Mouse (Mus musculus): ENCODE measurements around the gene Rsph14.
"Not testable (repeated sequence)": the region's sequence is repeated elsewhere in the genome, so short reads cannot be mapped to it uniquely, and the experiment has no call there.

The Rsph14 gene

DNA sequence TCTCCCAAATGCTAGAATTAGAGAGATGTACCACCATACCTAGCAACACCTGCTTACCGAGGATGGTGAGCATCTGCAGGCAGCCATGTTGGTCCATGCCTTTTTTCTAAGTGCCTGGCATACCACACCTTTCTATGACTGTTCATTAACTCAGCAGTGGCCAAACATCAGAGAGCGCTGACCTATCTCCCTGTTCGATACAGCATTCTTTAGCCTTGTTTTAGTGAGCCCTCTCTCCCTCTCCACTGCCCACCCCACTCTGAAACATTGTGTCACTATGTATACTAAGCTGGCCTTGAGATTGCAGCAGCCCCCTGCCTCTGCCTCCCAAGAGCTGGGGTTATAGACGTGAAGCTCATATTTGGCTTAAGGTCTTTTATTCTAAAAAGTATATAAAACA lies 21.3 kb upstream of the Rsph14 start:
- no peak for DNase-seq (ENCODE audit: low spot score in 2 of 2)

DNA sequence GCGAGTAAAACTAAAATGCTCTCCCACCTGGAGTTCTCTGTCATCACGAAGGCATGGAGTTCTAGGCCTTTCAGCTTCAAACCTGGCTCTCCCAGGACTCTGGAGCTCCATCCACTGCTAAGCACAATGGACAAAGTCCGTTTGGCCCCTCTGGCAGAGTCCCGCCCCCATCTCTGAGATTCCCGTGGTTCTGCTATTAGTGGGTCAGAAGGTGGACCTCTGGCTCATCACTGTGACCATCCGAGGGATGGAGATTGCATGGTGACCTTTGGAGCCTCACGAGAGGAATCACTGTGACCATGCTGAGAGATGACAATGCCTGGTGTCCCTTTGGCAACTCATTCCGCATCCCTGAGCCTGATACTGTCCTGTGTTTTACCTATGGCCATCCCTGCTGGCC lies 20.5 kb upstream of the Rsph14 start:
- DNase-seq (ENCODE audit: low spot score in 2 of 2): no peak

- DNase-seq (ENCODE audit: low spot score in 2 of 2): no peak
These were observed 19.1 kb upstream of the Rsph14 start for GRCm38 (mm10) chr10:75051364-75052074.

DNA sequence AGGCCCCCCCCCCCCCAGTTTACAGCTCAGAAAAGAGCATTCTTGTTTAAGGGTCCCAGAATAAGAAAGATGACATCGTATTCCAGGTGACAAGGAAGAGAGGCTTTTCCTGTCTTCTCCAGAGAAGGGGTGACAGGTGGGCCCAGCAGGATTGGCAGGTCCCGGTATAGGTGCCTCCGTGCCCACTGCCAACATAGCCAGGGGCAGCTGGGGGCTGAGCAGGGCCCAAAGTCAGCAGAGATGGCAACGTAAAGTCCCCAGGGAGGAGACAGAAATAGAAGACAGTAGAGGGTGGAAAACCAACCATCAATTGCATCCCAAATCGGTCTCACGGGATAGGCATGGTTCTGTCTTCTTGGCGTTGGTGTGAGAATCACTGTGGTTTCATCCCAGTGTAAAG lies 16.3 kb upstream of the Rsph14 start:
- no peak for DNase-seq (ENCODE audit: low spot score in 2 of 2)

DNA sequence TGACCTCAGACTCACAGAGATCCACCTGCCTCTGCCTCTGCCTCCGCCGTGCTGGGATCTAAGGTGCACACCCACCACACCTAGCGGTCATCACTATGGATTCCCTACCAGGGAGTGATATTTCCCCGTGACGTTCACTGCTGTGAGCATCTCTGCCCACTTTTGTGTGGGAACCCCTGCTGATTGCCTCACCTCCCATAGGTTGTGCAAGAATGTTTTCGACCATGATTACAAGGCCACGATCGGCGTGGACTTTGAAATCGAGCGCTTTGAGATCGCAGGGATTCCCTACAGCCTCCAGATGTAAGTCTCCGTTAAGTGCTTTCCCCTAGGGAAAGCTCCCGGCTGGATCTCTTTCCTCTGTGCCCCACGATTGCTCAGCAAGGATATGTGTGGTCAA lies 13.4 kb upstream of the Rsph14 start:
- no peak for DNase-seq (ENCODE audit: low spot score in 2 of 2)

DNA sequence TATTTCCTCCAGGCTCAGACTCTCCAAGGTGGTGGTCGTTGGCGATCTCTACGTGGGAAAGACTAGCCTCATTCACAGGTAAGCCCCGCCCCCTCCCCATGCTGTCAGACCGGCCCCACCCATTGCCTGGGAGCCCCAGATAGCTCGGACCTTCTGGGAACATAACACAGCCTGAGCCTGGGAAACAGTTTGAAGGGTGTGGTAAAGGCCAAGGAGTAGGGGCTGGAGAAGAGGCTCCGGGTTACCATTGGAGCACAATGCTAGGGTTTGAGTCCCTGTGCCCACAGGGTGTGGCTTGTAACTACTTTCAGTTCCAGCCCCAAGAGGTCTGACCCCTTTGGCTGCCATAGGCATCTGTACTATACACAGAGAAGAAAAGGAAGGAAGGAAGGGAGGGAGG lies 12.1 kb upstream of the Rsph14 start:
- no peak for DNase-seq (ENCODE audit: low spot score in 2 of 2)

- not testable (repeated sequence) for DNase-seq (ENCODE audit: low spot score in 2 of 2)
These were observed 9.7 kb upstream of the Rsph14 start for GRCm38 (mm10) chr10:75042060-75042459.

- peak; percentile 96 to 100 for DNase-seq (ENCODE audit: low spot score in 2 of 2)
These were observed 4.5 kb upstream of the Rsph14 start, which contains the start of gene Rab36 for GRCm38 (mm10) chr10:75036883-75037379. Gene Rab36, plus strand, starts transcription at chr10:75037058.

DNA sequence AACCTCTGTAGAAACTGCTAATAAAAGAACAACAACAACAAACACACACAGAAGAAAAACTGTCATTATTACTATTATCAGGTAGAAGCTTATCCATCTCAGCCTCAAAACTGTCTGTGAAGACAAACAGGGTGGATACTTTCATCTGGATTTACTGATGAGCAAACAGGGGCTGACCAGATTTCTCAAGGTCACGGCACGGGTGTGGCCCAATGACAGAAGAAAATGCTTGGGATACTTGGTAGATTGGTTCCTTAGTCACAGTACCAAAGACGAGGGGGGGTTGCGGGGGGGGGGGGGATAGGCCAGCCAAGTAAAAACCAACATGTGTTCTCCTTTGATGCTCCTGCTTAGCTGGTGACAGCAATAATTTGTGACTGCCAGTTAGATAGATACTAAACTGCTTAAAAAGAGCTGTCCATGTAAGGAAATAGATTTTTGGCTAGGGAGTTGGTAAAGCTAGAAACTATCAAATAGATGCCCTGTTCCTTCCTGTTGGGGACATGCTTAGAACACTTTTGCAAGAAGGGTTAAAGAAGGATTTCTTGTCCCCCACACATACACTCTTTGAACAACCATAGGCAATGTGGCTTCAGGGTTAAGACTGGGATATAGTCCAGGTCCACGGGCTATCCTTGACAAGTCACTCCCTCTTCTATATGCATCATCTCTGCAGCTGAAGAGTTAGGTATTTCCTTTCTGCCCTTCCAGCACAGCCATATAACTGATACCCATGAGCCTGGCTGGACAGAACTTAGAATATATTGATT lies 856 bp downstream of the Rsph14 start:
- DNase-seq (ENCODE audit: low spot score in 2 of 2): no peak

- no peak for DNase-seq (ENCODE audit: low spot score in 2 of 2)
These were observed 2.2 kb downstream of the Rsph14 start for GRCm38 (mm10) chr10:75030234-75030633.

DNA sequence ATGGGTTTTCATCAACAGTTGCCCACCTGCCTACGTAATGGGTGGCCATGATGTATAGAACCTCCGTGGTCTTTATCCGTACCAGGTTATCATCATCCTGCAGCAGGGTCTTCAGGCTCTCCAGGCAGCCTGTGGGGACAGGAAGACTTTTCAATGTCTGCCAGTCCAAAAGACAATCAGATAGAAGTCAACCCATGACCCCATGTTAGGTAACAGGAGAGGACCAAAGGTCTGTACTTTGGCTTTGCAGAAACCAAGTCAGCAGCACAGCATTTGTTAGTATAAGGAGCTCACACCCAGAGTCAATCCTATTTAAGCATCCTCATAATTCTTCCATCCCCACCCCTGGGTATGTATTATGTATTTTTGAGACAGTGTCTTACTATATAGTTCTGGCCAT lies 2.7 kb downstream of the Rsph14 start:
- no peak for DNase-seq (ENCODE audit: low spot score in 2 of 2)

DNA sequence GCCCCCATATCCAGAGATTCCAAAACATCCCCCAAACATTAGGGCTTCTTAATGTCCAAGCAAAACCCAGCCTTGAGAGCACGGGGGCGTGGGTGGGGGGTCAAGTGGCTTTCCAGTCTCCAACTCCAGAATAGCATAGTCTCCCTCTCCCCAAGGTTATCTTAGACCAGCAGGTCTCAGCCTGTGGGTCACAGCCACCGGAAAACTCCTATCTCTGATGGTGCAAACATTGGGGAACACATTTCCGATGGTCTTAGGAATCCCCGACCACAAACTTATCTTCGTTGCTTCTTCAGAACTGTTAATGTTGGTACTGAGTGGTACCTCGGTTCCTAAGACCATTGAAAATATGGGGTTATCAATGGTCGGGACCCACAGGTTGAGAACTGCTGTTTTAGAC lies 3.6 kb downstream of the Rsph14 start:
- DNase-seq (ENCODE audit: low spot score in 2 of 2): no peak

DNA sequence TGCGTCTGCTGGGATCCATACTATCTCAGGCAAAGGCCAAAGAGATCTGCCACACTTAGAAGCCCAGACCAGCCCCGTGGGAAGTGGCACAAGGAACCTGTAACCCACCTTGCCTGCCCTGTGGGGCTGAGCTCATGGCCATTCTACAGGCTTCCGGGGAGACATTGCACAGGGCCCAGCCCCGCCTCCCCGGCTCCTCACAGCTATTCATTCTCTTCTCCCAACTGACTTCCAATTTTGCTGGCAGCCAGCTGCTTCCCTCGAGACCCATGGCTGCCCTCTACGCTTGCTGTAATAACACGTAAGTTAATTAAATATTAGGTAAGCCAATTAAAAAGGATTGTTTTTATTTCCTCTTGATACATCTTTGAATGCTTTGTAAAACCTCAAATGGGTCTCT lies 5.9 kb downstream of the Rsph14 start:
- DNase-seq (ENCODE audit: low spot score in 2 of 2): no peak

DNA sequence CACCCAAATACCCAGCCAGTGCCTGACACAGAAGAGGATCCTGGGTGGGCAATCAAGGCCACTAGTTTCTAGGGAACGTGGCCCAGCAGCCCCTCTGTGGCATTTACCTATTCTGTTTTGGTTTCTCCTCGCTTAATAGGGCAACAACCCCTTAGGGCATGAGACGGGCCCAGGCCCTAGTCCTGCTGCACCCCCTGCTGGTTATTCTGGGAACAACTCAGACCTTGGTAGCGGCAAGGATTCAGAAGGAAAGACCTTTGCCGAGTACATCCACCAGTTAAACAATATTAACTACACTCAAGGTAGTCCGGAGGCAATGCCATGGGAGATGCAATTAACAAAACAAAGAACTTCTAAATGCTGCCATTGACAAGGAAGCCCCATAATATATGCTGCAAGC lies 11.2 kb downstream of the Rsph14 start:
- peak; percentile 75 to 87 for DNase-seq (ENCODE audit: low spot score in 2 of 2)

DNA sequence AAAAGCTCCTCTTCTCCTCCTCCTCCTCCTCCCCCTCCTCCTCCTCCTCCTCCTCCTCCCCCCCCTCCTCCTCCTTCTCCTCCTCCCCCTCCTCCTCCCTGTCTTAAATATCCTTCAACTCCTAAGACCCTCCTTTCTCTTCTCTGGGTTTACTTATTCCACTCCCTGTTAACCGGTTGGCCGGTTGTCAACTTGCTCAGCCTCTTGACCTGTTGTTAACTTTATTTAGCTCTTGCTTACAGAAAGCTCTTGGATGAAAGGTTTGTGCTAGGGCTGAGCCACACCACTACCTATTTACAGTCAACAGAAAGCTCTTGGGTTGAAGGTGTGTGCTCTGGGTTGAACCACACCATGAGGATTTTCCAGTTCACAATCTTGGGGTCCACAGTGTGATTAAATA lies 12.1 kb downstream of the Rsph14 start:
- DNase-seq (ENCODE audit: low spot score in 2 of 2): no peak

GRCm38 (mm10) chr10:75016481-75016880 lies 15.9 kb downstream of the Rsph14 start:
- DNase-seq (ENCODE audit: low spot score in 2 of 2): no peak

DNA sequence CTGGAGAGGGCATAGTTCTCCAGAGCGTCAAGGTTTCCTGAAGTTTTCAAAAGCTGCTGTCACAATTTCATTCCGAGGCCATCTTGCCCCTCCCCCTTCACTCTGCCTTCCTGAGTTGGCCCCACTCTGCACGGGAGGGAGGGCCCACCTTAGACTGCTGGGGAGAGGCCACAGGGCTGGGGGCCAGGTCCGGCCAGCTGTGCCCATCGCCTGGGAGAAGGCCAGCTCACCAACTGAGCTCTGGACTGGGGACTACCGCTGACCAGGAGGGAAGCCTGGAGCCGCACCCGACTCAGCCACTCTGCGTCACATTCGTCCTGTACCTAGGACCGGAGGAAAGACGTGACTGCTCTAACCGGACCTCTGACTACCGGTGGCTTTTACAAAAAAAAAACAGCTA lies 16.9 kb downstream of the Rsph14 start:
- DNase-seq (ENCODE audit: low spot score in 2 of 2): no peak

- DNase-seq (ENCODE audit: low spot score in 2 of 2): no peak
These were observed 21.7 kb downstream of the Rsph14 start for GRCm38 (mm10) chr10:75010704-75011103.

DNA sequence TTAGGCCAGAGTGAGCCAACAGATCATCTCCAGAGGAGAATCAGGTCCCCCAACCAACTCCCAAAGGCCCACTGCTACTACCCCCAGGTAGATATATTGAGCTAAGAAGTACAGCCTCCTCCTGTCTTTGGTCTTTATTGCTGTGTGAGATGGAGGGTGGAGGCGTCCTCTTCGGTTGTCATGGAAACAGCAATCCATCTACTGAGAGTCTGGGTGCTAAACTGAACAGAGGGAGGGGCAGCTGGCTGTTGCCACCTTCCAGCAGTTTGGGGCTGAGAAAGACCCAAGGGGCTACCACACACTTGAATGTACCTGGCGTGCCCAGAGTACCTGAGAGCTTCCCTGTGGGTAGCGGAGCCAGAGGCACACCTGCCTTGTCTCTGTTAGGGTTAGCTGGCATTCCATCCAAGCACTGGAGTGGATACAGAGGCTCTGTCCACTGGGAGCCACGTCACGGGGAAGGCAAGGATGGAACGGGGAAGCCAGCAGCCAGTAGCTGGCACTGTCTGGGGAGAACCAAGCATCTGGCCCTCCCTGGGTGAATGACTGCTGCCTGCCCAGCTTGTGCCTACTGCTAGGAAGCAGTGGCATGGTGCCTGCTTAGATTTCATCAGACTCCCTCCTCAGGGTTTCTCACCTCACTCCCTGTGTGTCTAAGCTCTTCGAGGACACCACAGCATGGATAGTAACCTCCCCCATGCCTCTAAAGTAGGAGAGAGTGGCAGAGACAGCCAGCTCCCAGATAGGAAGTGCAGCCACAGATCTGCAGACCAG lies 25.3 kb downstream of the Rsph14 start:
- no peak for DNase-seq (ENCODE audit: low spot score in 2 of 2)

DNA sequence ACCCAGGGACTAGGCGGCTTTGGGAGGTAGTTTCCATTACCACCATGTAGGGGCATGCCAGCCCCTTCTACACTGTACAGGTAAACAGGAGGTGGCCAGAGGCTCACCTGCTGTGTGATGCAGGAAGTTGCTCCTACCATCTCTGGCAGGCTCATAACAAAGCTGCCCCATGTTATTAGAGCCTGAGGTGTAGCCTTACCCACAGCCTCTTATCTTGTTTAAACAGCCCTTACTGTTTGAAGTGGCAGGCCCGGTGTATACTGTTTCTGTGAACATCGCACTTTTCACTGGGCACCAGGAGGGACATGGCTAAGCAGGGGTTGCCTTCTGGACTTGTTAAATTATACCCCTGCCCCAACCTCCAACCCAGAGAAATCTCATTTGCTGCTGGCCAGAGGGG lies 28.3 kb downstream of the Rsph14 start:
- DNase-seq (ENCODE audit: low spot score in 2 of 2): no peak

- peak in 1 of 2 experiments; percentile 31 for DNase-seq (ENCODE audit: low spot score in 2 of 2)
These were observed 31.0 kb downstream of the Rsph14 start for GRCm38 (mm10) chr10:75001391-75001790.

DNA sequence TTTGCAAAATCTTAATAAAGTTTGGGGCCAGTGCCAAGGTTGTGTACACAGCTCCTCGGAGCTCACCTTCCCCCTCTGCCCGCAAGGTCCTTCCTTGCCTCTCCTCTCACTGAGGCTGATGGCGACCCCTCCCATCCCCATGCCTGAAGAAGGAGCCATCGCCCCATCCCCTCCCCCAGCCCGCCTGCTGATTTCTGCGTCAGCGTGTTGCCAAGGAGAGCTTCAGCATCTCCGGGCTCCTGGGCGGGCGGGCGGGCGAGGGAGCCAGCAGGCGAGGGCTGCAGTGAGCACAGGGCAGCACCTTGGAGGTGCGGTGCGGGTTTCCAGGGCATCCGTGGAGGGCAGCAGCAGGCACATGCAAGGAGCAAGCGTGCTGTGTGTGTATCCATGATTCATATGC lies 37.0 kb downstream of the Rsph14 start:
- no peak for DNase-seq (ENCODE audit: low spot score in 2 of 2)

Measured in cerebellum, postnatal 4 days (tissue).